Mouse (Mus musculus): ENCODE measurements around the gene Adamts20. TPM values are rescaled to one million over a fixed set of nuclear protein-coding genes. Genes with fewer than 3 reads are reported as not detected.
A peak's percentile ranks its signal among the peaks of the same experiment; 100 is the strongest.

Adamts20 gene
- total and polyA plus RNA-seq, 3 experiments = 2.1 to 3.6 TPM; not detected in 1

- Histone ChIP-seq H3K4me1 (ENCODE audit: control insufficient read depth in 1 of 2, insufficient read depth in 2 of 2, low read length in 2 of 2) (peaks cover under 1 to 3% of the 10 kb centered on the region in 2 experiments; a peak in 3 of 4 replicates), H3K36me3 (ENCODE audit: control insufficient read depth in 1 of 2, insufficient read depth in 2 of 2, low read length in 2 of 2) (no peaks in the 10 kb centered on the region), H3K9ac (ENCODE audit: control insufficient read depth, low read depth, low read length, poor library complexity, severe bottlenecking) (no peak overlapping the region), H3K4me3 (ENCODE audit: control insufficient read depth in 1 of 2, insufficient read depth in 1 of 2, low read depth in 2 of 2, low read length in 2 of 2) (no peak overlapping the region), H3K27me3 (ENCODE audit: control insufficient read depth in 1 of 2, insufficient read depth in 2 of 2, low read length in 2 of 2) (no peaks in the 10 kb centered on the region), H3K9me3 (replicated peaks; ENCODE audit: insufficient read depth, low read length) (no peaks in the 10 kb centered on the region), H3K27ac (ENCODE audit: control insufficient read depth, low read depth, low read length) (no peak overlapping the region), H3K79me2 (ENCODE audit: control insufficient read depth, insufficient read depth, low read length, poor library complexity) (no peaks in the 10 kb centered on the region)
- DNase-seq (ENCODE audit: low read depth, low spot score) = no peak
- no peak for TF ChIP-seq MAFK (IDR thresholded peaks at IDR 0.05; ENCODE audit: borderline replicate concordance, low read depth, low read length)
- TF ChIP-seq NELFE (IDR thresholded peaks at IDR 0.05; ENCODE audit: low read depth, low read length) = no peak
- TF ChIP-seq GABPA (IDR thresholded peaks at IDR 0.05; ENCODE audit: low read depth, low read length) = no peak
- peak; percentile 35; the same call in 1 of the 2 replicates for TF ChIP-seq TCF12 (IDR thresholded peaks at IDR 0.05; ENCODE audit: low read depth, low read length)
- no peak for TF ChIP-seq MAZ (IDR thresholded peaks at IDR 0.05; ENCODE audit: low read depth, low read length)
- TF ChIP-seq ZMIZ1 (IDR thresholded peaks at IDR 0.05; ENCODE audit: low read depth, low read length) = no peak
- TF ChIP-seq POLR2AphosphoS2 (IDR thresholded peaks at IDR 0.05; ENCODE audit: low read length) = no peak
- no peak for TF ChIP-seq POLR2AphosphoS5 (IDR thresholded peaks at IDR 0.05; ENCODE audit: borderline replicate concordance, low read depth, low read length)
- no peak for TF ChIP-seq ZNF384 (IDR thresholded peaks at IDR 0.05; ENCODE audit: low read depth, low read length)
- peak; percentile 73 for TF ChIP-seq GATA1 (IDR thresholded peaks at IDR 0.05; ENCODE audit: low read depth, low read length)
- TF ChIP-seq ZKSCAN1 (IDR thresholded peaks at IDR 0.05; ENCODE audit: low read depth, low read length) = no peak
- no peak for TF ChIP-seq MAX (IDR thresholded peaks at IDR 0.05; ENCODE audit: low read length)
- no peak for TF ChIP-seq KAT2A (conservative IDR thresholded peaks at IDR 0.05; ENCODE audit: low read depth, low read length)
- TF ChIP-seq SMC3 (IDR thresholded peaks at IDR 0.05; ENCODE audit: low read depth, low read length) = no peak
- TF ChIP-seq MYC (IDR thresholded peaks at IDR 0.05; ENCODE audit: low read depth, low read length) = no peak
- TF ChIP-seq EP300 (IDR thresholded peaks at IDR 0.05; ENCODE audit: low read depth in 1 of 2, low read length in 2 of 2) = peak; percentile 55 to 71
- TF ChIP-seq MXI1 (IDR thresholded peaks at IDR 0.05; ENCODE audit: low read depth, low read length) = no peak
- no peak for TF ChIP-seq POLR2A (IDR thresholded peaks at IDR 0.05; ENCODE audit: control insufficient read depth in 1 of 2, insufficient read depth in 1 of 2, low read depth in 1 of 2, low read length in 2 of 2, poor library complexity in 1 of 2)
- peak; percentile 46 for TF ChIP-seq ETS1 (IDR thresholded peaks at IDR 0.05; ENCODE audit: low read depth, low read length)
- no peak for TF ChIP-seq USF1 (IDR thresholded peaks at IDR 0.05; ENCODE audit: low read depth, low read length)
- TF ChIP-seq TAL1 (IDR thresholded peaks at IDR 0.05; ENCODE audit: low read length) = no peak
- TF ChIP-seq E2F4 (IDR thresholded peaks at IDR 0.05; ENCODE audit: borderline replicate concordance, low read depth, low read length) = no peak
- TF ChIP-seq RCOR1 (IDR thresholded peaks at IDR 0.05; ENCODE audit: low read depth, low read length) = 0 out of 2 replicates have a peak, but pooled peaks have one; percentile 31
Measured at GRCm38 (mm10) chr15:94499260-94499659, 34.0 kb upstream of the Adamts20 start.

Measured in MEL (cell line).